Mouse (Mus musculus): Measurements from ENCODE around the gene Rmi1.

DNA sequence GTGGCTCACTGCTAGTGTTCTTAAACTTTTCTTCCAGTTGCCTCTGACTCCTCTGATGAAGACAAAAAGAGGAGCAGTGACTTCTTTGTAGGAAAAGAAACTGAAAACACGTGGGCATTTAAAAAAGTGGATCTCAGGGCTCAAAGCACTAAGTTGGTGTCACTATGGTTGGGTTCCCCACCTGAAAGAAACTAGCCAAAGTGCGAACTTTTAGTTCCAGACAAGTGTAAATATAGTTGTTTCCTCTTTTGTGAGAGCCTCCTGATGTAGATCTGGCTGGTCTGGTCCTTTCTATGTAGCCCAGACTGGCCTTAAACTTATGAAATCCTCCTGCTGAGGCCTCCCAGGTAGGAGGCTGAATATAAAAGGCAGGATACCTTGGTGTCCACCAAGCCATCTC is 44.5 kb downstream of the Rmi1 start:
- TF ChIP-seq CEBPB (IDR thresholded peaks at IDR 0.05; ENCODE audit: insufficient read depth, poor library complexity, severe bottlenecking) (no peak), POLR2A (IDR thresholded peaks at IDR 0.05; ENCODE audit: insufficient read length, low read depth) (no peak), E2F4 (IDR thresholded peaks at IDR 0.05; ENCODE audit: insufficient read depth) (no peak), TCF12 (IDR thresholded peaks at IDR 0.05; ENCODE audit: insufficient read depth, poor library complexity, severe bottlenecking) (no peak), POLR2AphosphoS2 (IDR thresholded peaks at IDR 0.05; ENCODE audit: insufficient read length, low read depth) (no peak), USF1 (IDR thresholded peaks at IDR 0.05; ENCODE audit: low read depth) (no peak)

Data from myocyte (in vitro differentiated cells).